Mouse (Mus musculus) small intestine, adult 2 months (tissue): ENCODE results near the gene Mpc1. TPM values are rescaled to one million over a fixed set of nuclear protein-coding genes. Genes with fewer than 3 reads are reported as not detected.
"Not testable (repeated sequence)": the region's sequence is repeated elsewhere in the genome, so short reads cannot be mapped to it uniquely, and the experiment has no call there.

Experiments
- H3K27ac ChIP-seq: fragments of 200-500 bp; 2 replicates; pipeline ENCODE4 v1.5.1; 2012; ENCODE audit warnings: low read depth, low read length, control low read depth, inconsistent platforms; ENCODE audit not compliant: insufficient read depth
- H3K27me3 ChIP-seq: fragments of 200-500 bp; 2 replicates; pipeline ENCODE4 v1.6.1; 2012; ENCODE audit warnings: mild to moderate bottlenecking, moderate library complexity, low read length, inconsistent platforms; ENCODE audit not compliant: control insufficient read depth, insufficient read depth
- H3K36me3 ChIP-seq: fragments of 200-500 bp; 2 replicates; pipeline ENCODE4 v1.6.1; 2012; ENCODE audit warnings: mild to moderate bottlenecking, low read length, control low read depth, inconsistent platforms; ENCODE audit not compliant: control insufficient read depth, insufficient read depth
- H3K4me1 ChIP-seq: fragments of 200-500 bp; 2 replicates; pipeline ENCODE4 v1.6.1; 2012; ENCODE audit warnings: low read length, inconsistent platforms, mixed read lengths; ENCODE audit not compliant: control insufficient read depth, insufficient read depth, insufficient read length
- H3K4me3 ChIP-seq: fragments of 200-500 bp; 2 replicates; pipeline ENCODE4 v1.5.1; 2012; ENCODE audit warnings: low read depth, mild to moderate bottlenecking, control low read depth, inconsistent platforms, low read length, moderate library complexity
- CTCF ChIP-seq: fragments of 200-500 bp; IDR thresholded peaks from 2 replicates; pipeline ENCODE4 v1.5.1; 2012; ENCODE audit warnings: low read depth, mild to moderate bottlenecking, control low read depth, inconsistent platforms, low read length, moderate library complexity, mixed read lengths; ENCODE audit not compliant: insufficient replicate concordance, insufficient read length; ENCODE audit errors: extremely low read depth
- POLR2A ChIP-seq: fragments of 200-500 bp; IDR thresholded peaks from 2 replicates; pipeline ENCODE4 v1.6.1; 2012; ENCODE audit warnings: low read depth, mild to moderate bottlenecking, control low read depth, inconsistent platforms, low read length, moderate library complexity
- WGBS: fragments of 180-500 bp; shearing (Covaris S2); methylation state at CpG from one replicate; pipeline ENCODE4 v1.1.7; 2018; 5-methylcytosine and 5-hydroxymethylcytosine counted together
- polyA plus RNA-seq: library from polyadenylated mRNA; depleted of rRNA; stranded (reverse); fragments of >200 nt; gene quantifications from 2 replicates; pipeline ENCODE4 v1.2.3, GENCODE M21; 2012; rRNA removed

Gene Mpc1
- polyA plus RNA-seq, 1 experiment = 111 TPM

DNA sequence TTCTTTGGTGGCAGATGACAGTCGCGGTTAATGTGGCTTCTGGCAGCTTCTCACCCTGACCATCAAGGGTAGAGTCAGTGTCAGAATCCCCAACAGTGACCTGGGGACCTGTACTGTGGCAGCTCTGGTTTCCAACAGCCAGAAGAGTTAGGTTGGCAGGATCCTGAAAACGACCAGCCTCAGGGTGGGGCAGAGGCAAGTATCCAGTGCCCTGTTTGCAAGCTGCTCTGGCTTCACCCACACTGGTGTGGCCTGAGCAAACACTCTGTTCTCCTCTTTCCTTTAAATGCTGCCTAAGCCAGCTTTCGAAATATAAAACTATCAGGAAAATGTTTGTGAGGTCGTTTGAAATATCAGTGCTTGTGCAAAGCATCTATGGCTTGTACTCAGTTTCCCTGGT lies 47.9 kb downstream of the Mpc1 start:
- Histone ChIP-seq H3K27ac (no peak overlapping the region), H3K4me1 (peaks cover 3% of the 10 kb centered on the region; the same call in 1 of the 2 replicates), H3K27me3 (no peaks in the 10 kb centered on the region), H3K4me3 (no peak overlapping the region), H3K36me3 (peaks cover 8% of the 10 kb centered on the region)
- TF ChIP-seq CTCF = no peak
- no peak for TF ChIP-seq POLR2A
- 67% methylated on average over 5 of the region's 5 CpGs for WGBS

DNA sequence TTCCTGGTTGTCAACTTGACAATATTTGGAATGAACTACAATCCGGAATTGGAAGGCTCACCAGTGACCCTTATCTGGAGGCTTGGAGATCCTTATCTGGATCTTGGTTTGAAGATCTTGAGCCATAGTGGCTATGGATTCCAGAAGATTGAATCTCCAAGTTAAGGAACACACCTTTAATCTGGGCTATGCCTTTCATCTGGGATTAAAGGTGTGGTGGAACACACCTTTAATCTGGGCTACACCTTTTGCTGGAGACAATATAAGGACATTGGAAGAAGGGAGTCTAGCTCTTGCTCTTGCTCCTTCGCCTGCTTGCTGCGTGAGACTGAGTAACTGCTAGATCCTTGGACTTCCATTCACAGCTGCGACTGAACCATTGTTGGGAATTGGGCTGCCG lies 54.5 kb downstream of the Mpc1 start, which contains the start of gene Prr18:
Gene Prr18, plus strand, starts transcription at position 301 of the 400 bp plus-strand sequence.
- H3K36me3 ChIP-seq, H3K4me3 ChIP-seq, H3K27ac ChIP-seq: not testable (repeated sequence)
- Histone ChIP-seq H3K4me1 (peaks cover 15% of the 10 kb centered on the region), H3K27me3 (peaks cover 20% of the 10 kb centered on the region)
- WGBS = 93% methylated on average over 1 of the region's 5 CpGs

DNA sequence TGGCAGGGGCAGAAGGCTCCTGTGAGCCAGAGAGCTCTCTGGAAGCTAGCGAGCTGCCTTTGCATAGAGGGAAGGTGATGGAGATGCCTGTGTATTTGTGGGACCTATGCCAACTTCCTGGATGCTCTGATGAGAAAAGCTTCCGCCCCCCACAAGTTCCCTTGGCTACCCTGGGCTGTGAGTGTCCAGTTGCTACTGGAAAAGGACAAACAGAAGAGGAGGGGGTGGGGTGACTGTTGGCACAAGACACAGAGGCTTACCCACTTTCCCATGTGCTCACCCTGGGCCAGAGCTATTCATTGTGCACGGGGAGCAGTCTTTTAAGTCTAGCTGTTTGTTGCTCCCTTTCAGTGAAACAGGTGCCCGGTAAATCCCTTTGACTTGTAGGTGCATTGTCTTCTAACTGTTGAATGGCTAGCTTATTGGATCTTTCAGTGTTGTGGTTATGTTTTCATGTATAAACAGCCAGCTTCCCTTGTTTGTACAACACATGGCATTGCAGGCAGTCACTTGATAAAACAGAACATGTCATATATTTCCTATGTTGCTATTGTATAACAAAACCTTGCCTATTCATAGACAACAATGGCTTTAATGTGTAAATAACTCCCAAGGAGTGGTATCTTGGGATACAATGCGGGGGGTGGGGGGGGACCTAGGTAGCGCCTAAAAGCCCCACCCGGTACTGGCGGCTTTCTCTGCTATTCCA lies 57.1 kb downstream of the Mpc1 start:
- Histone ChIP-seq H3K27me3 (peaks cover 20% of the 10 kb centered on the region), H3K36me3 (no peaks in the 10 kb centered on the region), H3K4me3 (no peak overlapping the region), H3K27ac (no peak overlapping the region), H3K4me1 (peaks cover 22% of the 10 kb centered on the region)
- WGBS = 20% methylated on average over 8 of the region's 8 CpGs
- TF ChIP-seq CTCF = no peak
- TF ChIP-seq POLR2A = no peak

DNA sequence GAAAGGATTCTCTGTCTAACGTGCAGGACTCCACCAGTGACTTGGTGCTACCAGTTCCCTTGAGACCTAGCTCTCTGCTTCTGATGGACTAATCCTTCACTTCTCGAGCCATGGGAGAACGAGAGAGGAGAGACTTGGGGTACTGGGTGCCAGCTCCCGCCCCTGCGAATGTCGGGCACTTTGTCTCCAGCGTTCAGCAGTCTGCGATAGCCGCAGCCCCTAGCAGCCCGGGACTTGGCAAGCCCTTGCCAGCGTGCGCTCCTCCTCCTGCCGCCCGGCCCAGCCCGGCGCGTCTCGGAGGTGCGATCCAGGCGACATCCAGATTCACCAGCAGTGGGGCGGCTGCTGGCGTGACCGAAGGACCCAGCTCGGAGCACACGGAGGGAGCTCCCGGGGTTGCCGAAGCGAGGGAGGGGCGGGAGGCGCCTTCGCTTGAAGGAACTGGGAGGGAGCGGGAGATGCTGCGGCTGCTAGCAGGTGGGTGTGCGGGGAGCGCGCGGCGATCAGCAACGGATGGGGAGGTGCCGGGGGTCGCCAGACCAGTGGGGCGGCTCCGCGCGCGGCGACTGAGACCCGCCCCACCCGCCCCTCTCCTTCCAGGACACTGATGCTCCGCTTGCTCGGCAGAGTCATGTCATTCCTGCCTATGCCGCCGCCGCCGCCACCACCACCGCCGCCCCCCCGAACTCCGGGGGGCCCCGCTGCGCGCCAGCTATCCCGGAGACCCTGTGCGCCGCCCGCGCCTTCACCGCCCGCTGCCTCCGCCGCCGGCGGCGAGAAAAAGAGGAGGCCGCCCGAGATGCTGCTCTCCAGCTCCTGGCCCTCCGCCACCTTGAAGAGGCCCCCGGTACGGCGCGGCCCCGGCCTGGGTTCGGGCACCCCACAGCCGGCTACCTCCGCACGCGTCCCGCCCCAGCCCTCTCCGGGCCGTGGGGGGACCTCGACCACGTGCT lies 58.0 kb downstream of the Mpc1 start:
- H3K4me1 ChIP-seq = peaks cover 22% of the 10 kb centered on the region
- H3K4me3 ChIP-seq = peak overlapping the region; percentile 37
- WGBS = under 1% methylated on average over 85 of the region's 92 CpGs
- peaks cover 20% of the 10 kb centered on the region for H3K27me3 ChIP-seq
- no peak overlapping the region for H3K27ac ChIP-seq
- H3K36me3 ChIP-seq = no peaks in the 10 kb centered on the region
- TF ChIP-seq CTCF = no peak
- no peak for TF ChIP-seq POLR2A

DNA sequence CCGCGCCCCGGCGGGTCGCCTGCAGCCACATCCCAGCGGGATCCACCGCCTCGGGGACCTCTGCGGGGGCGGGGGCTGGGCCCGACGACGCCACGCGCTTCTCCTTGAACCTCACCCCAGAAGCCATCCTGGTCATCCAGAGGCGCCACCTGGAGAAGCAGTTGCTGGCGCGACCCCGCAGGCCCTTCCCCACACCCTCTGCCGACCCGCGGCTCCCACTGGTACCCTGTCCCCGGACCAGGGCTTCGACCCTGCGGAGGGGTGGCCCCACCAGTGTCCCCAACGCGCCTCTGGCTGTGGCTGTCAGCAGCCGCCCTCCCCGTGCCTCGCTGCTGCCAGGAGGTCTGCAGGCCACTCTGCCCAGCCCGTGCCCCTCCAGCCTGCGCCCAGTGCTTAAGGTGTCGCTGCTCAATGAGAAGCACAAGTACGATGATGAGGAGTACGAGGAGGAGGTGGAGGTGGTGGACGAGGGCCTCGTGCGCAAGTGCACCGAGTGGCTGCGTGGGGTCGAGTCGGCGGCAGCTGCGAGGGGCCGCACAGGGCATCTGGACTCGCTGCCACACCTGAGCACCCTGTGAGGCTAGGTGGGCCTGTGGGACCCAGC lies 58.8 kb downstream of the Mpc1 start:
- no peak overlapping the region for H3K27ac ChIP-seq
- no peak for TF ChIP-seq POLR2A
- TF ChIP-seq CTCF = no peak
- peak overlapping the region; percentile 37 for H3K4me3 ChIP-seq
- no peaks in the 10 kb centered on the region for H3K36me3 ChIP-seq
- H3K4me1 ChIP-seq = peaks cover 22% of the 10 kb centered on the region
- peaks cover 20% of the 10 kb centered on the region for H3K27me3 ChIP-seq
- 35% methylated on average over 46 of the region's 46 CpGs for WGBS

DNA sequence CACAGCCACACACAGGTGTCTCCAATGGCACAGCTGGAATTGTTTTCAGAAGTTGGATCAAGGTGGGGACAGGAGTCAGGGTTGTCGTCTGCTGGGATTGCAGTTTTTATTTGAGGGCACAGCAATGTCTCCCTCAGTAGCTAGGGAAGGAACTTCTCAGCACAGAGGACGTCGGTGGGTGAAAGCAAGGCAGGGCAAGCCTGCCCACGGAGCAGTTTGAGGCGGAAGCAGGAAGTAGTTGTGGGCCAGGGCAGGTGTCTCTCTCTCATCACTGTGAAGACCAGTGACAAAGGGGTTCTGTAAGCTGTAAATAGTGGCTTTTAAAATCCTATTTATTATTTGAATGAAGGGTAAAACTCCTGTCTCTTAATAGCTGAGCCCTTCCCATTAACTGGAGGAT lies 60.0 kb downstream of the Mpc1 start:
- TF ChIP-seq CTCF (no peak), POLR2A (no peak)
- WGBS = 8% methylated on average over 5 of the region's 5 CpGs
- Histone ChIP-seq H3K36me3 (no peaks in the 10 kb centered on the region), H3K27me3 (peaks cover 20% of the 10 kb centered on the region), H3K27ac (no peak overlapping the region), H3K4me1 (peaks cover 22% of the 10 kb centered on the region), H3K4me3 (no peak overlapping the region)

DNA sequence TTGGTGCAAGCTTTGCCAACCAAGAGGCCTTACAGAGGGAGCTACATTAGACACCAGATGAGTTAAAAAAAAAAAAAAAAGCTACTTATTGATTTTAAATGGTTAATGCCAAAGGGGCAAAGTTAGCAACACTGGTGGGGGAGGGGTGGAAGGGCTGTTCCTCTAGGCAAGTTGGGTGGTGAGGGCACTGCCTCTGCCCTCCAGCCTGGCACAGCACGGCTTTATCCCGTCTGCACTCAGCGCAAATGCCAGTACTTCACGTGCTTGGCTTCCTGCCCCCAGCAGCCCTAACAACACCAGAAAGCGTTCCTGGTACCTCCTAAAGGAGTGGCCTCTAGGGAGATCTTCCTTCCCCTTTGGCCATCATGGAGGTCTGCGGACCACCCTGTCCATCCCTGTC lies 60.7 kb downstream of the Mpc1 start:
- H3K4me1 ChIP-seq = peaks cover 22% of the 10 kb centered on the region
- no peak for TF ChIP-seq CTCF
- TF ChIP-seq POLR2A = no peak
- no peak overlapping the region for H3K4me3 ChIP-seq
- no peaks in the 10 kb centered on the region for H3K36me3 ChIP-seq
- peaks cover 20% of the 10 kb centered on the region for H3K27me3 ChIP-seq
- H3K27ac ChIP-seq = no peak overlapping the region
- WGBS = 26% methylated on average over 6 of the region's 6 CpGs

Other genes starting within 250 kb of the Mpc1 start
- 1.1 and 1.8 TPM in 2 replicates for gene Gm49673, start 135.1 kb upstream of the Mpc1 start, polyA plus RNA-seq
- 32.0 and 48.6 TPM in 2 replicates for gene Rnaset2a, start 134.8 kb upstream of the Mpc1 start, polyA plus RNA-seq
- 0.20 and 0.38 TPM in 2 replicates for gene Fgfr1op, start 117.4 kb upstream of the Mpc1 start, polyA plus RNA-seq
- gene Ccr6, start 46.9 kb upstream of the Mpc1 start, polyA plus RNA-seq = 1.2 and 3.6 TPM in 2 replicates
- 42.9 and 90.1 TPM in 2 replicates for gene Sft2d1, start 28.2 kb downstream of the Mpc1 start, polyA plus RNA-seq
- 0.51 and 0.79 TPM in 2 replicates for gene Prr18, start 54.6 kb downstream of the Mpc1 start, polyA plus RNA-seq
- 0.11 TPM in 1 of 2 replicates, not detected in the other for gene T2, start 73.1 kb downstream of the Mpc1 start, polyA plus RNA-seq
- gene T, start 151.5 kb downstream of the Mpc1 start, polyA plus RNA-seq = not detected in 2 replicates
- gene Pde10a, start 242.5 kb downstream of the Mpc1 start, polyA plus RNA-seq = 0.52 and 0.69 TPM in 2 replicates